Mouse (Mus musculus) cerebellum, adult 2 months (tissue): ENCODE measurements around the gene Fcgr3. TPM values are rescaled to one million over a fixed set of nuclear protein-coding genes. Genes with fewer than 3 reads are reported as not detected.
"Not testable (repeated sequence)": the region's sequence is repeated elsewhere in the genome, so short reads cannot be mapped to it uniquely, and the experiment has no call there.

Experiments
- DNase-seq, 2 experiments: peaks; one replicate each; pipeline ENCODE4 v3.0.0; 2021
- H3K27ac ChIP-seq: fragments of 200-500 bp; 2 replicates; pipeline ENCODE4 v1.5.1; 2012; ENCODE audit warnings: low read length, control low read depth, inconsistent platforms; ENCODE audit not compliant: insufficient read depth
- H3K27me3 ChIP-seq: fragments of 200-500 bp; 2 replicates; pipeline ENCODE4 v1.6.1; 2012; ENCODE audit warnings: inconsistent platforms, mild to moderate bottlenecking, low read length, moderate library complexity; ENCODE audit not compliant: control insufficient read depth, insufficient read depth
- H3K4me1 ChIP-seq: fragments of 200-500 bp; 2 replicates; pipeline ENCODE4 v1.6.1; 2011; ENCODE audit warnings: low read length; ENCODE audit not compliant: control insufficient read depth, insufficient read depth
- H3K4me3 ChIP-seq: fragments of 200-500 bp; replicated peaks from 2 replicates; pipeline ENCODE3; 2011; ENCODE audit warnings: mild to moderate bottlenecking, low read depth, low read length, control low read depth; ENCODE audit not compliant: insufficient read depth
- WGBS: fragments of 180-500 bp; shearing (Covaris S2); methylation state at CpG from one replicate; pipeline ENCODE4 v1.1.7; 2018; 5-methylcytosine and 5-hydroxymethylcytosine counted together
- polyA plus RNA-seq: library from polyadenylated mRNA; depleted of rRNA; stranded (reverse); fragments of >200 nt; gene quantifications from 2 replicates; pipeline ENCODE4 v1.2.3, GENCODE M21; 2012

Fcgr3 gene
- polyA plus RNA-seq, 1 experiment = 6.0 TPM

GRCm38 (mm10) chr1:171077192-171077591 is 12.5 kb upstream of the Fcgr3 start:
- not testable (repeated sequence) for H3K4me3 ChIP-seq, DNase-seq, H3K27me3 ChIP-seq, H3K27ac ChIP-seq, H3K4me1 ChIP-seq
- 42% methylated on average over 5 of the region's 5 CpGs for WGBS

GRCm38 (mm10) chr1:171076176-171076575 is 11.4 kb upstream of the Fcgr3 start:
- WGBS = 72% methylated on average over 4 of the region's 5 CpGs
- H3K27ac ChIP-seq, DNase-seq, H3K4me3 ChIP-seq, H3K4me1 ChIP-seq, H3K27me3 ChIP-seq: not testable (repeated sequence)

GRCm38 (mm10) chr1:171074283-171074682 is 9.5 kb upstream of the Fcgr3 start:
- 18% methylated on average over 6 of the region's 10 CpGs for WGBS
- H3K27ac ChIP-seq, H3K27me3 ChIP-seq, H3K4me1 ChIP-seq, H3K4me3 ChIP-seq: not testable (repeated sequence)
- DNase-seq = peak in 1 of 2 experiments; percentile 26

GRCm38 (mm10) chr1:171072217-171072616 is 7.5 kb upstream of the Fcgr3 start:
- H3K4me3 ChIP-seq, H3K4me1 ChIP-seq, H3K27ac ChIP-seq, DNase-seq, H3K27me3 ChIP-seq: not testable (repeated sequence)
- whole genome bisulfite sequencing = no CpG with 5 or more reads among the region's 45 CpGs

GRCm38 (mm10) chr1:171071726-171072125 is 7.0 kb upstream of the Fcgr3 start:
- H3K27me3 ChIP-seq, H3K4me3 ChIP-seq, H3K4me1 ChIP-seq, DNase-seq, H3K27ac ChIP-seq: not testable (repeated sequence)
- no CpG with 5 or more reads among the region's 35 CpGs for WGBS

GRCm38 (mm10) chr1:171070879-171071278 is 6.1 kb upstream of the Fcgr3 start:
- not testable (repeated sequence) for DNase-seq, H3K27me3 ChIP-seq, H3K27ac ChIP-seq, H3K4me1 ChIP-seq, H3K4me3 ChIP-seq
- 20% methylated on average over 16 of the region's 16 CpGs for WGBS

- H3K4me3 ChIP-seq, H3K27me3 ChIP-seq, H3K4me1 ChIP-seq, H3K27ac ChIP-seq: not testable (repeated sequence)
- peak in 1 of 2 experiments; percentile 10 for DNase-seq
- WGBS = 64% methylated on average over 3 of the region's 3 CpGs
Observed at GRCm38 (mm10) chr1:171069508-171069907, 4.8 kb upstream of the Fcgr3 start.

GRCm38 (mm10) chr1:171067928-171068327 is 3.2 kb upstream of the Fcgr3 start:
- not testable (repeated sequence) for H3K4me3 ChIP-seq, DNase-seq, H3K27ac ChIP-seq, H3K4me1 ChIP-seq, H3K27me3 ChIP-seq
- 30% methylated on average over 5 of the region's 5 CpGs for WGBS

GRCm38 (mm10) chr1:171066583-171066982 is 1.8 kb upstream of the Fcgr3 start:
- H3K27me3 ChIP-seq, H3K27ac ChIP-seq, H3K4me3 ChIP-seq, H3K4me1 ChIP-seq: not testable (repeated sequence)
- DNase-seq = peak in 1 of 2 experiments; percentile 12
- 35% methylated on average over 4 of the region's 10 CpGs for WGBS

GRCm38 (mm10) chr1:171065768-171066167 is 1.0 kb upstream of the Fcgr3 start:
- not testable (repeated sequence) for H3K27me3 ChIP-seq, H3K27ac ChIP-seq, H3K4me3 ChIP-seq, H3K4me1 ChIP-seq
- 5% methylated on average over 32 of the region's 45 CpGs for WGBS
- DNase-seq = peak; percentile 25 to 34

GRCm38 (mm10) chr1:171065243-171065587 is 480 bp upstream of the Fcgr3 start:
- not testable (repeated sequence) for H3K27ac ChIP-seq, H3K4me1 ChIP-seq, H3K4me3 ChIP-seq, H3K27me3 ChIP-seq
- WGBS = under 1% methylated on average over 25 of the region's 35 CpGs
- DNase-seq = peak; percentile 21 to 33

GRCm38 (mm10) chr1:171063569-171064490 is 905 bp downstream of the Fcgr3 start:
- H3K4me3 ChIP-seq, H3K4me1 ChIP-seq, H3K27ac ChIP-seq, H3K27me3 ChIP-seq: not testable (repeated sequence)
- WGBS = 9% methylated on average over 42 of the region's 61 CpGs
- DNase-seq = peak; percentile 17 to 44
